Mouse (Mus musculus): ENCODE results near the gene Dnajb13.
A peak's percentile ranks its signal among the peaks of the same experiment; 100 is the strongest.

DNA sequence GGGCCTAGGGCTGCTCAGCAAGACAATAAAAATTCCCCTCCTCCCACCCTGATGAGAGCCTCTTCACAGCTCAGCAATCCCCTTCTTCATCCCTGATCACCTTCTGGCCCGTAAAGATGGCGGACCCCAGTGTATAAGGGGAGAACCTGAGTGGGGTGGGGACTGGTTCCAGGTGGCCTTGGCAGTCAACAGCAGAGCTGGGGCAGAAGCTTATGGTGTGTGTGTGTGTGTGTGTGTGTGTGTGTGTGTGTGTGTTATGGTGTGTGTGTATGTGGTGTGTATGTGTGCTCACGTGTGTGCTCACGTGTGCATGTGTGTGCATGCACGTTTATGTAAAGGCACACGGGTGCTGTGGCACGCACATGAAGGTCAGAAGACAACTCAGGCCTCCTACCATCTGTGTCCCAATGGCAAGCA is 20.3 kb downstream of the Dnajb13 start:
- TF ChIP-seq POLR2A (IDR thresholded peaks at IDR 0.05; ENCODE audit: borderline replicate concordance, extremely low read depth, low read depth, low read length) (peak; percentile 65; the same call in 1 of the 2 replicates), CTCF (IDR thresholded peaks at IDR 0.05; ENCODE audit: insufficient read depth, low read length) (no peak)

All from lung, adult 2 months (tissue).